Mouse (Mus musculus): ENCODE data around the gene Gm12117.

DNA sequence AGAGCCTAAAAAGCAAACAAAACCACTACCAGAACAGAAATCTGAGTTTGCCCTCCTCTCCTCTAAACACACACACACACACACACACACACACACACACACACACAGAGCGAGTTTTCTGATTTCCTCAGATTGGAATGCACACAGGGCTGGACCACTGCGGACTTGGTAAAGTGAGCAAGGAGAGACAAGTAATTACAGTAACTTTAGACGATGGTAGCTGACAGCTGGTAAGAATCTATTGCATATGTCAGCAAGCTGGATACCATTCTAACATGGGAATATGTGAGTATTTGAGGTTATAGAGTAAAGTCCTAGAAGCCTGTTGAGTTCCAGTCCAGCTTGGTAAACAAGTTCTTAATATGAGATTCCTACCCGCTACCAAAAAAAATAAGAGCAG lies 33.0 kb upstream of the Gm12117 start:
- TF ChIP-seq POLR2A (IDR thresholded peaks at IDR 0.05; ENCODE audit: extremely low read depth, insufficient read depth, low read length) (no peak), CTCF (IDR thresholded peaks at IDR 0.05; ENCODE audit: low read depth, low read length) (no peak)
